Mouse (Mus musculus) telencephalon, adult 2 months (tissue): ENCODE data around the gene Asb4.

Experiments
- DNase-seq: peaks from one replicate; pipeline ENCODE4 v3.0.0-alpha.2; 2011; ENCODE audit warnings: low read depth, low spot score

The Asb4 gene

DNA sequence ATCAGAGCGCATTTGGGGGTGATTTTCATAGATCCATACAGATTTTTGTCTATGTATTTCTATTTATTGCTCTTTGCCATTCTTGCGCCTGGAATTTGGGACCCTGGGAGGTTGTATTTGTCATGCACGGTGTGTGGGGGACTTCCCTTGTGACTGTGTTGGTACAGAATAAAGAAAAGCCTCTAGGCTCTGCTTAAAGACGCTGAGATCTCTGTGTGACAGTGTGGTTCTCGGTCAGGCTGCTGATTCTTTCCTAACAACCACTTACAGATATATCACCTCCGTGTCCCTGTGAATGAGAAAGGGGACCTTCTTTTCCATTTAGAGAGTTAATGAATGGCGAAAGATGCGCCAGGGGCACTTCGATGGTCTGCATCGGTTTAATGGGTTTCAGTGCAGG, 7.8 kb downstream of the Asb4 start:
- DNase-seq: no peak

GRCm38 (mm10) chr6:5394971-5395370, 11.8 kb downstream of the Asb4 start:
- no peak for DNase-seq

- no peak for DNase-seq
Measured at GRCm38 (mm10) chr6:5396797-5397196, 13.6 kb downstream of the Asb4 start.

- DNase-seq: peak; percentile 46
Measured at GRCm38 (mm10) chr6:5401394-5401793, 18.2 kb downstream of the Asb4 start.

DNA sequence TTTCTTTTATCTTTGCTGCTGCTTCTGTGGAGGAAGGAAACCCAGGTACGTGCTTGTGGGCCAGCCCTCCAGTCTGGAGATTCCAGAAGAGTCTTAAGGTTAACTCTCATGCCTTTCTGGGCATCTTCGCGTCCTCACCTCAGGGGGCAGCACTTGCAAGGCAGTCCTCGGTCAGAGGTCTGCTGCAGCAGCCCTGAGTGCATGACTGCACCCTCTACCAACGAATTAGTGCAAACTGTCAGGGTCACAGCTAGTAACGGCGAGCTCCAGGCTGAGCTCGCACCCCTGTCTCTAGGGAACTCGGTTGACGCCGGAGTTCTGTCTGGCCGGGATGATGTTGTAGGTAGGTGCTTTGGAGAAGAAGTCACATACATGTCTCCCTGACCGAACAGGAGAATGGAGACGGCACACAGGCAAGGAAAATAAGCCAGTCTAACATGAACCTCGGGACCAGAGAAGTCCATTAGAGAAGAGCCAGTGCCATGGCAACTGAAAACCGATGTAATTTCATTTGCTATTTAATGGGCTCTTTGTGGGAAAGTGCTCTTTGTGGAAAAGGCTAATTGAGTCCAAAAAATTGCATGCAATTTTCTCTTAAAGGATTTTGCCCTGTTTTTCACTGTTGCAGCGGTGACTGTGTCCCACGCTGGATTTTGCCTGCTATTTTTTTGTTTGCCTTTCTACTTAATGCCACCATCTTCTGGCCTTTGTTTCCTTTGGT, 20.1 kb downstream of the Asb4 start:
- DNase-seq: no peak

DNA sequence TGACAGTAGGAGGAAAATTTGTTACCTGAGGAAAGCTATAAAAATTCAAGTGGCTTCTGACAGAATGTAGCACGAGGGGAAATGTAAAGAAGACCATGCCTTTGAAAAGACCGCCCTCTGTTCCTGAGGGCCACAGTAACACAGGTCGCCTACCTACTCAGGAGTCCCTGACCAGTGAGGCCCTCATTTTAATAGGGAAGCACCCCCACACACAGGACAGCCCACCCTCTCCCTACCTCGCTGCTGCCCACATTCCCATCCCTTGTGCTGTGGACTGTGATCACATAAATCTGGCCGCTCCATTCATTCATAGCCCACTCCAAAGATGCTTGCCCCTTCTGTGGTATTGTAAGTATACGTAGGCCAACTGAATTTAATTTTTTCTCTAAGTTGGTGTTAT, 20.8 kb downstream of the Asb4 start:
- no peak for DNase-seq

DNA sequence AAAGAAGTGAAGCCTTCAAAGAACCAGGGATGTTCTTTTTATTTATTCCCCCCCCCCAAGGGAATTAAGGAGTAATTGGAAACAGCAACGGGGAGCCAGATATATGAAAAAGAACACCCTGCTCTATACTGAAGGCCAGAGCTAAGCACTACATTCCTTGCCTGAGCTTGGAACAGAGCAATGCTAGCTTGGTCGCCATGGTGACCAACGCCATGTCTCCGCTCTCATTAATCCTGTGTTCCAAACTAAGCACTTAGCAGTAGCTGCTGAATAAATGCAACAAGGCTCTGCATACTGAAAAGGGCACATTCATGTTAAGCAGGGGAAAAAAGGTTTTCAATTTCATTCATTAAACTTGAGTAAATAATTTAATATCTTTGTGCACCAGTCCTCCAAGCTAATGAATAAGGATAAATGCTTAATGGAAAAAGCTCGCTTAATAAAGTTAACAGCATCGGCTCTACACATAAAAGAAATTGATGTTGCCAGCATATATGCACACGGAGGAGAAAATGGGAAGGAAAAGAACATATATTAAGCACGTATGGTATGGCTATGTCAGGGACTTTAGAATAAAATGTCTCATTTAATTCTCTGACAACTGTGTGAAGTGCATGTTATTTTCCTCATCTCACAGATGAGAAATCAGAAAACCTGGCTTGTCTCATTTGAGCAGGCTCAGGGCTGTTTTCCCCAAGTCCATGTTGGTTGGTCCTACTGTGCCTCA, 25.4 kb downstream of the Asb4 start:
- DNase-seq: peak; percentile 77

DNA sequence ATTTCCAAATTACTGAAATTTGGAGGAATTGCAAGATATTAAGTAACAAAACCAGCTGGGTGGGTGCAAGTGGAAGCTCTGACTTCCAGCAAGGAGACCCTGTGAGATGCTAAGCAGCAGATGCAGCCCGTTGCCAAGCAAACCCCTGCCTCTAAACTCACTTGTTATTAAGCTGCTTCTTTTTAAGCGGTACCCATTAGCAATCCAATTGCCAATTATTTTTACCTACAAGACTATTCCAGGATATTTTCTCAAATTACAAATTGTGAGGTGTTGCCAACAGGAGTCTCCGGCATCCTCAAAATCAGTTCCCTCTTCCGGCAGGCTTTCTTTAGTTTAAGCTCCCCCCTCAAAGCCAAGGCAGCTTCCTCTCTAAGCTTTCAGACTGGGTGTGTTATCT, 26.5 kb downstream of the Asb4 start:
- no peak for DNase-seq

DNA sequence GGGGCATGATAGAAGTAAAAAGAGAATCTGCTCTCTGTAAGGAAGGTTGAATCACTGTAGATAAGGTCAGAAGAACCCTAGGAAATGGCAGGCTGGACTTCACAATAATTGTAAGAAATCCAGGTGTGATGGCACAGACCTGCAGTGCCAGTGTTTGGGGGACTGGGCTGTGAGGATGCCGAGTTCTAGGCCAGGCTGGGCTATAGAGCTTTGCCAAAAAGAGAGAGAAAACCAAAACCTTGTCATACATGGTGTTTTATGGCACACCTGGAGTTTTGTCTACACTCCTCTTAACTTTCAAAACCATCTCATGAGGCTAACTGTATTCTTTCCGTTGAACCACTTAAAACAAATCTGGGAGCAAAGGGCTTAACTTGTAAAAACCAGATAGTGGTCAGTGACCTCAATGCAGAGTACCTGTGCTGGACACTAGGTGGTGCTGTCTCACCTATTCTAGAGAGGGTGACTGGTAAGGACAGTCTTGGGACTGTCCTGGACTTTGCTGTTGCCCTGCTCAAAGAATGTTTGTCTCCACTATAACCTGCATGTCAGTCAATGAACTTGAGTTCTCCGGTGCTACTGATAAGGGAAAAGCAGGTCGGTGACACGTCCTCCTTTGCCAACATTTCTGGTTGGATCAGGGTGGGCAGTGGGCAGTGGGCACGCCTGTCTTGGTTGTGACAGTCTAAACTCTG, 27.7 kb downstream of the Asb4 start:
- DNase-seq: no peak

GRCm38 (mm10) chr6:5413282-5413681, 30.1 kb downstream of the Asb4 start:
- no peak for DNase-seq

- DNase-seq: no peak
Measured at GRCm38 (mm10) chr6:5421442-5421841, 38.3 kb downstream of the Asb4 start.

- no peak for DNase-seq
Measured at GRCm38 (mm10) chr6:5422386-5422785, 39.2 kb downstream of the Asb4 start.

DNA sequence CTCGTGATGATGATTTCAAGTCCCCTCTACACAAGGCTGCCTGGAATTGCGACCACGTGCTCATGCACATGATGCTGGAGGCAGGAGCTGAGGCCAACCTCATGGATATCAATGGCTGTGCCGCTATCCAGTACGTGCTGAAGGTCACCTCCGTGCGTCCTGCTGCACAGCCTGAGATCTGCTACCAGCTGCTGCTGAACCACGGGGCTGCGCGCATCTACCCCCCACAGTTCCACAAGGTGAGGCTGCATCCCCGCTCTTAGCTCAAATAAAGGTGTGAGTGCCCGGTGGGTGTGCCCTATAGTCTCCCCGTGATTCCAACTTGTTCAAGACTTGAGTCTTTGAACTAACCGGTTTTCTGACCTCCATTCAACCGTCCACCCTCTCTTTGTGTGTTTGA, 40.4 kb downstream of the Asb4 start:
- DNase-seq: no peak

DNA sequence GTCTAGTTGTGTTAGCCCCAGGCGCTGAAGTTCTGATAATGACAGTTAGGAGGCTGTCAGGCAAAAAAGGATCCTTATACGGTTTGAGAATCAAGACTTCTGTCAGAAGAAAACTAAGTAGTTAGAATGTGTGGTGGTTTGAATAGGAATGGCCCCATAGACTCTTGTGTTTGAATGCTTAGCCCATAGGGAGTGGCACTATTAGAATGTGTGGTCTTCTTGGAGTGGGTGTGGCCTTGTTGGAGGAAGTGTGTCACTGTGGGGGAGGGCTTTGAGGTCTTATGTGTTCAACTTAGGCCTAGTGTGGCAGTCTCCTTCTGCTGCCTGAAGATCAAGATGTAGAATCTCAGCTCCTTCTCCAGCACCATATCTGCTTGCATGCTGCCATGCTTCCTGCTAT, 43.8 kb downstream of the Asb4 start:
- DNase-seq: no peak

DNA sequence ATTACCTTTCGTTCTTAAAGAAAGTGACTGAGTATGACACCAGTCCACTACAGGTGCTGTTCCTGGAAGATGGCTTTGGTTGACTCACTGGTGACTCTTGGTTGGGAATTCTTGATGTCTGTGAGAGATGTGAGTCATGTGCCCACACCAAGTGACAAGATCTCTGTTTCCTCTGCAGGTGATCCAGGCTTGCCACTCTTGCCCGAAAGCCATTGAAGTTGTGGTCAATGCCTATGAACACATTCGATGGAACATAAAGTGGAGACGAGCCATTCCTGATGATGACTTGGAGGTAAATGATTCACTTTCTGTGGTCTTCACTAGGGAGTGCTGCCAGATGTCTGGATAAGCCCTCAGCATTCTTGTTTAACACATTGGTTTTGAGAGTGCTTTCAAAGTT, 46.4 kb downstream of the Asb4 start:
- no peak for DNase-seq

- no peak for DNase-seq
Measured at GRCm38 (mm10) chr6:5429982-5430550, 46.9 kb downstream of the Asb4 start.

GRCm38 (mm10) chr6:5433887-5434286, 50.7 kb downstream of the Asb4 start:
- DNase-seq: no peak

- no peak for DNase-seq
Measured at GRCm38 (mm10) chr6:5437757-5438156, 54.6 kb downstream of the Asb4 start.

DNA sequence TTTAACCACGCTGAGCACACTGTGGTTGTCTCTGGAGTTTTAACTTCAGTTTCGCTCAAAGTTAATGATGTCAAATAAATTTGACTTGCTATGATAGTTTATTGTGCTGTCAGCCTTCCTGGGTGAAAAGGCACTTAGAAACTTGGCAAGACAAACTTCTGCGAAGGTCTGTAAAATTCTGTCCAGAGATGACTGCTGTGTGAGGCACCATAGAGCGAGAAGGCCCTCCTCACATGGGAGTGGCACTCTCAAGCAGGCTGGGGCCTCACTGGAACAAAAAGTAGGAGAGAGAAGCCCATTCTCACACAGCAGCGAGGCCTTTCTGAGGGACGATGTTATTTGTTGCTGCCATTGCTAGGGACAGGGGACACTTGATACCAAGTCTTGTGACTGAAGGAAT, 58.0 kb downstream of the Asb4 start:
- DNase-seq: no peak

DNA sequence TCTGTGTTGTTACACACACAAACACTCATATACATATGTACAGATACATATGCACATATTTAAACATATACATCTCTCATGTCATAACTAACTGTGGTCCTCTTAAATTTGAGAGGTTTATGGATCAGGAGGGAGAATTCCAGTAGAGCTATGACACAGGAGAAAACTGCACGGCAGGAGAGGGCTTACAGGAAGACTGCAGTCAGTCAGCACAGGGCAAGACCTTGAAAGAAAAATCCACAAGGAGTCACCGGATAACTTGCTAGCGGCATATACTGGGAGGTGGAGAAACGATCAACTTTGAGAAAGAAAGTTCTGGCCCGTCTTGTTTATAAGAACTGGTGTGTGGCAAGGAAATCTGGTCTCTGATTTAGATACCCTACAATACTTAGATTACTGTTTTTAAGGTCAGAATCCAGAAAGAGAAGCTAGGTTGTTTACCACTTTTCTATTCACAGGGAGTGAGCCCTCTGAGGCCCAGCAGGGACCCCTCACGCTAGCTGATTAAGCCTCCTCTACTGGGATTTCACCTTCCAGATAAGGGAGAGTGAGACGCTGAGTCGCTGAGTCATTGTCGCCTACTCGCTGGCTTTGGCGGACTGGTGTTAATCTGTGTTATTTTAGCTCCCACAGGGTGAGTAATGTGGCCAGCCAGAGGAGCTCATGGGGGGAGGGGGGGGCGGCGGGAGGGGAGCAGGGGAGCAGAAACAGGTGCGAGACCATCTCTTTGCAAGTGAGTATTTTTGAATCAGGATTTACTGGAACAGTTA, 59.3 kb downstream of the Asb4 start:
- DNase-seq: peak; percentile 49

GRCm38 (mm10) chr6:5443104-5443863, 60.1 kb downstream of the Asb4 start:
- peak; percentile 45 for DNase-seq
